Mouse (Mus musculus) liver, embryonic 11.5 days (tissue): ENCODE data around the gene Bpifb9a. TPM values are rescaled to one million over a fixed set of nuclear protein-coding genes. Genes with fewer than 3 reads are reported as not detected.

Experiments
- polyA plus RNA-seq: library from polyadenylated mRNA; unstranded; fragments of >200 nt; fragmentation: Nextera tagmentation; extraction: Ambion mirVana; gene quantifications from 2 replicates; pipeline ENCODE4 v1.2.1, GENCODE M21; 2014

The Bpifb9a gene
- polyA plus RNA-seq, 1 experiment from 2014 or later = not detected

Other genes starting within 250 kb of the Bpifb9a start
- gene Bpifa2, start 249.6 kb upstream of the Bpifb9a start, polyA plus RNA-seq = not detected in 2 replicates
- not detected in 2 replicates for gene Bpifa3, start 127.5 kb upstream of the Bpifb9a start, polyA plus RNA-seq
- 0.32 TPM in 1 of 2 replicates, not detected in the other for gene Bpifa1, start 115.0 kb upstream of the Bpifb9a start, polyA plus RNA-seq
- not detected in 2 replicates for gene Bpifa5, start 95.2 kb upstream of the Bpifb9a start, polyA plus RNA-seq
- gene Bpifb1, start 67.0 kb upstream of the Bpifb9a start, polyA plus RNA-seq = 0.14 TPM in 1 of 2 replicates, not detected in the other
- gene Bpifb5, start 34.1 kb upstream of the Bpifb9a start, polyA plus RNA-seq = not detected in 2 replicates
- not detected in 2 replicates for gene Bpifb9b, start 49.4 kb downstream of the Bpifb9a start, polyA plus RNA-seq
- 23.5 and 23.7 TPM in 2 replicates for gene Cdk5rap1, start 115.2 kb downstream of the Bpifb9a start, polyA plus RNA-seq
- 1.5 and 2.4 TPM in 2 replicates for gene Snta1, start 150.2 kb downstream of the Bpifb9a start, polyA plus RNA-seq
- 23.5 and 23.6 TPM in 2 replicates for gene Cbfa2t2, start 178.6 kb downstream of the Bpifb9a start, polyA plus RNA-seq